Mouse (Mus musculus): Measurements from ENCODE around the gene Zfp420. TPM values are rescaled to one million over a fixed set of nuclear protein-coding genes. Genes with fewer than 3 reads are reported as not detected.

Gene Zfp420
- polyA plus RNA-seq (2016; fragmentation: Nextera tagmentation; extraction: Ambion mirVana), result 12.2 TPM in 2 replicates

GRCm38 (mm10) chr7:29859532-29860517 lies at the start of gene Zfp420:
Gene Zfp420, plus strand, starts transcription at chr7:29859979.
- H3K36me3 ChIP-seq, result peaks cover 10% of the 10 kb centered on the region; the same call in 1 of the 2 replicates
- no peaks in the 10 kb centered on the region for H3K27me3 ChIP-seq
- no peaks in the 10 kb centered on the region for H3K9me3 ChIP-seq
- peaks cover 8% of the 10 kb centered on the region for H3K4me1 ChIP-seq (replicated peaks)
- ATAC-seq (ENCODE audit: insufficient number of reproducible peaks, insufficient read depth, low FRiP score, low TSS enrichment, low read depth), result peak; percentile 97
- peak within 1 kb of the TSS; percentile 73 for H3K9ac ChIP-seq (replicated peaks)
- H3K4me3 ChIP-seq (replicated peaks), result peak within 1 kb of the TSS; percentile 66
- H3K4me2 ChIP-seq, result peak within 1 kb of the TSS; percentile 78
- WGBS, result 6% methylated on average over 32 of the region's 32 CpGs
- H3K27ac ChIP-seq, result 0 out of 2 replicates have a peak within 1 kb of the TSS, but pooled peaks have one; percentile 4

- Histone ChIP-seq H3K9me3 (peaks cover 7% of the 10 kb centered on the region; the same call in 1 of the 2 replicates), H3K4me2 (no peak overlapping the region), H3K27me3 (no peaks in the 10 kb centered on the region), H3K27ac (no peak overlapping the region), H3K9ac (replicated peaks) (no peak overlapping the region), H3K4me1 (replicated peaks) (peaks cover 15% of the 10 kb centered on the region), H3K36me3 (0 out of 2 replicates have a peak, but pooled peaks cover 4% of the 10 kb centered on the region), H3K4me3 (replicated peaks) (no peak overlapping the region)
- 90% methylated on average over 1 of the region's 1 CpGs for WGBS
- no peak for ATAC-seq (ENCODE audit: insufficient number of reproducible peaks, insufficient read depth, low FRiP score, low TSS enrichment, low read depth)
Observed at GRCm38 (mm10) chr7:29812244-29812643, 47.5 kb upstream of the Zfp420 start.

GRCm38 (mm10) chr7:29814381-29814780 lies 45.4 kb upstream of the Zfp420 start:
- peaks cover 5% of the 10 kb centered on the region; the same call in 1 of the 2 replicates for H3K9me3 ChIP-seq
- H3K4me2 ChIP-seq, result peak overlapping the region; percentile 75
- H3K27me3 ChIP-seq, result no peaks in the 10 kb centered on the region
- H3K36me3 ChIP-seq, result 0 out of 2 replicates have a peak, but pooled peaks cover 4% of the 10 kb centered on the region
- WGBS, result 82% methylated on average over 2 of the region's 2 CpGs
- no peak overlapping the region for H3K27ac ChIP-seq
- peaks cover 25% of the 10 kb centered on the region for H3K4me1 ChIP-seq (replicated peaks)
- no peak for ATAC-seq (ENCODE audit: insufficient number of reproducible peaks, insufficient read depth, low FRiP score, low TSS enrichment, low read depth)
- 0 out of 2 replicates have a peak overlapping the region, but pooled peaks have one; percentile 65 for H3K4me3 ChIP-seq (replicated peaks)
- no peak overlapping the region for H3K9ac ChIP-seq (replicated peaks)

GRCm38 (mm10) chr7:29815061-29815784 lies 44.6 kb upstream of the Zfp420 start:
- peak; percentile 26; the same call in 1 of the 2 replicates for ATAC-seq (ENCODE audit: insufficient number of reproducible peaks, insufficient read depth, low FRiP score, low TSS enrichment, low read depth)
- 0 out of 2 replicates have a peak, but pooled peaks cover 4% of the 10 kb centered on the region for H3K36me3 ChIP-seq
- no peaks in the 10 kb centered on the region for H3K27me3 ChIP-seq
- peak overlapping the region; percentile 75 for H3K4me2 ChIP-seq
- 4% methylated on average over 12 of the region's 12 CpGs for WGBS
- H3K4me1 ChIP-seq (replicated peaks), result peaks cover 27% of the 10 kb centered on the region
- H3K27ac ChIP-seq, result no peak overlapping the region
- H3K9ac ChIP-seq (replicated peaks), result peak overlapping the region; percentile 70
- H3K4me3 ChIP-seq (replicated peaks), result peak overlapping the region; percentile 65
- peaks cover 4% of the 10 kb centered on the region; the same call in 1 of the 2 replicates for H3K9me3 ChIP-seq

GRCm38 (mm10) chr7:29815910-29816429 lies 43.8 kb upstream of the Zfp420 start, which contains the start of gene Zfp790:
Gene Zfp790, plus strand, starts transcription at chr7:29816114.
- H3K9me3 ChIP-seq, result peaks cover 4% of the 10 kb centered on the region; the same call in 1 of the 2 replicates
- H3K9ac ChIP-seq (replicated peaks), result peak within 1 kb of the TSS; percentile 70
- peaks cover 11% of the 10 kb centered on the region; the same call in 1 of the 2 replicates for H3K36me3 ChIP-seq
- H3K4me3 ChIP-seq (replicated peaks), result peak within 1 kb of the TSS; percentile 65
- peak; percentile 95 for ATAC-seq (ENCODE audit: insufficient number of reproducible peaks, insufficient read depth, low FRiP score, low TSS enrichment, low read depth)
- H3K4me2 ChIP-seq, result peak within 1 kb of the TSS; percentile 75
- peak within 1 kb of the TSS; percentile 87 for H3K27ac ChIP-seq
- WGBS, result under 1% methylated on average over 26 of the region's 26 CpGs
- peaks cover 27% of the 10 kb centered on the region for H3K4me1 ChIP-seq (replicated peaks)
- no peaks in the 10 kb centered on the region for H3K27me3 ChIP-seq

GRCm38 (mm10) chr7:29818619-29819254 lies 41.0 kb upstream of the Zfp420 start:
- ATAC-seq (ENCODE audit: insufficient number of reproducible peaks, insufficient read depth, low FRiP score, low TSS enrichment, low read depth), result peak; percentile 53; the same call in 1 of the 2 replicates
- Histone ChIP-seq H3K9ac (replicated peaks) (peak overlapping the region; percentile 66), H3K36me3 (peaks cover 34% of the 10 kb centered on the region), H3K9me3 (no peaks in the 10 kb centered on the region; the same call in 1 of the 2 replicates), H3K27ac (no peak overlapping the region), H3K4me3 (replicated peaks) (peak overlapping the region; percentile 56), H3K4me1 (replicated peaks) (peaks cover 27% of the 10 kb centered on the region), H3K4me2 (peak overlapping the region; percentile 74), H3K27me3 (no peaks in the 10 kb centered on the region)
- WGBS, result 5% methylated on average over 12 of the region's 12 CpGs

GRCm38 (mm10) chr7:29828001-29828400 lies 31.8 kb upstream of the Zfp420 start:
- WGBS, result 95% methylated on average over 12 of the region's 12 CpGs
- Histone ChIP-seq H3K27me3 (no peaks in the 10 kb centered on the region), H3K9ac (replicated peaks) (no peak overlapping the region), H3K4me1 (replicated peaks) (no peaks in the 10 kb centered on the region), H3K9me3 (no peaks in the 10 kb centered on the region), H3K4me3 (replicated peaks) (no peak overlapping the region), H3K36me3 (peaks cover 87% of the 10 kb centered on the region), H3K4me2 (no peak overlapping the region), H3K27ac (no peak overlapping the region)
- no peak for ATAC-seq (ENCODE audit: insufficient number of reproducible peaks, insufficient read depth, low FRiP score, low TSS enrichment, low read depth)

GRCm38 (mm10) chr7:29829804-29830203 lies 30.0 kb upstream of the Zfp420 start:
- Histone ChIP-seq H3K27ac (no peak overlapping the region), H3K4me2 (no peak overlapping the region), H3K4me3 (replicated peaks) (no peak overlapping the region), H3K9ac (replicated peaks) (no peak overlapping the region), H3K27me3 (no peaks in the 10 kb centered on the region), H3K4me1 (replicated peaks) (no peaks in the 10 kb centered on the region), H3K9me3 (no peaks in the 10 kb centered on the region), H3K36me3 (peaks cover 85% of the 10 kb centered on the region)
- WGBS, result 92% methylated on average over 12 of the region's 12 CpGs
- ATAC-seq (ENCODE audit: insufficient number of reproducible peaks, insufficient read depth, low FRiP score, low TSS enrichment, low read depth), result no peak

GRCm38 (mm10) chr7:29836816-29837215 lies 23.0 kb upstream of the Zfp420 start:
- Histone ChIP-seq H3K27ac (no peak overlapping the region), H3K9ac (replicated peaks) (no peak overlapping the region), H3K4me3 (replicated peaks) (no peak overlapping the region), H3K4me1 (replicated peaks) (no peaks in the 10 kb centered on the region), H3K36me3 (peaks cover 23% of the 10 kb centered on the region), H3K9me3 (no peaks in the 10 kb centered on the region; the same call in 1 of the 2 replicates), H3K4me2 (no peak overlapping the region), H3K27me3 (no peaks in the 10 kb centered on the region)
- 86% methylated on average over 1 of the region's 1 CpGs for WGBS
- no peak for ATAC-seq (ENCODE audit: insufficient number of reproducible peaks, insufficient read depth, low FRiP score, low TSS enrichment, low read depth)

GRCm38 (mm10) chr7:29839256-29839655 lies 20.5 kb upstream of the Zfp420 start:
- ATAC-seq (ENCODE audit: insufficient number of reproducible peaks, insufficient read depth, low FRiP score, low TSS enrichment, low read depth), result no peak
- Histone ChIP-seq H3K9me3 (no peaks in the 10 kb centered on the region; the same call in 1 of the 2 replicates), H3K27ac (no peak overlapping the region), H3K4me1 (replicated peaks) (no peaks in the 10 kb centered on the region), H3K9ac (replicated peaks) (no peak overlapping the region), H3K4me3 (replicated peaks) (no peak overlapping the region), H3K27me3 (no peaks in the 10 kb centered on the region), H3K36me3 (peaks cover 7% of the 10 kb centered on the region), H3K4me2 (no peak overlapping the region)
- 89% methylated on average over 3 of the region's 3 CpGs for WGBS

Measured in limb, embryonic 12.5 days (tissue).